Mouse (Mus musculus) embryonic stem cell, embryonic (primary cell): ENCODE measurements around the gene Dnajc4.

Experiments
- CTCF ChIA-PET, 4 experiments: fragments of 300-600 bp in 2 of 4; fragments of 350-600 bp in 2 of 4; sonication (Branson Sonifier 250); formaldehyde crosslinking; loops; one replicate each; lab custom pipeline; 2022; ENCODE audit warnings: inconsistent platforms in 2 of 4; lab: Charles Lee
- POLR2A ChIA-PET, 4 experiments: fragments of 300-600 bp in 2 of 4; fragments of 350-600 bp in 2 of 4; sonication (Branson Sonifier 250); formaldehyde crosslinking; loops; one replicate each; lab custom pipeline; 2022; ENCODE audit warnings: antibody characterized with exemption in 4 of 4, inconsistent platforms in 1 of 4; lab: Charles Lee

Gene Dnajc4

DNA sequence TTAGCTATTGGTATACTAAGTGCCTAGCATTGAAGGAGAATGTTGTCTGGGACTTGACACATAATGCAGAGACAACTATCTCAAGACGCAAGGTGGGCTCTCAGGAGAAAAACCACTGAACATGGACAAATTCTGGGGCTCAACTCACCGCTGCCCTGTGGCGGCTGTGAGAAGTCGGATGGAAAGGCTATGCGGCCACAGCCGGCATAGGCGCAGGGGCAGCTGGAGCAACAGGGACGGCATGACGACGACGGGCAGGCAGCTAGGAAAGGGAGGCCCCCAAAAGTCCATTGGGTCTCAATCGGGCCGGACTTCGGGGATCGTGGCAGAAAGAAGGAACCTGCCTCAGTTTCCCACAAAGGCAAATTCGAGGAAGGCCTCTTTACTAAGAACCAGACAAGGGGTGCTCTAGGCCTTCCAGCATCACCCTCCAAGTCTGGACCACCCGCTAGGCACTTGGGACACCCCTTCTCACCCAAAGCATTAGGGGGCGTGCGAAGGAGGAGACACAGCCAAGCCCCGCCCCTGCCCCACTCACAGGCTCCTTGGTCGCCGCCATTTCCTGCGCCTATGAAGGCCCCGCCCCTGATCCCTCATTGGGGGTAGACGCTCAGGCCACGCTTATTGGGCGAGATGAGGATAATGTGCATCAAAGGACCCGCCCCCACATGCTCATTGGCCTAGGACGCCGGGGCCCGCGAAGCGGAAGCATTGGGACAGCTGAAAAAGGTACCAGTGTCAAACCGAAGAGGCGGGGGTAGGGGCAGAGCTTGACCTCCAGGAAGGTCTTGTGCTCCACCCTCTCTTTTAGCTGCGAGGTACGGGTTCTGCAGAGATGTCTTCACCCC is at the start of gene Dnajc4:
TSS of gene Dnajc4 (minus strand) at position 562 of the 848 bp plus-strand sequence.
- CTCF ChIA-PET, result interaction anchor here (0.5 to 2.2 kb wide), 7 partner anchors 13 to 564 kb away, joined by 3 to 37 read pairs (median 3); partner anchors contain the start of gene Fkbp2 (in 1 of the 4)
- POLR2A ChIA-PET, result interaction anchor here (0.5 to 2.3 kb wide), 32 partner anchors 8 to 1731 kb away, joined by 3 to 35 read pairs (median 4); partner anchors contain the start of genes Fkbp2 (in 2 of the 4), Plcb3 (in 2 of the 4), Stip1 (in 2 of the 4) and Bad (in 1 of the 4)

DNA sequence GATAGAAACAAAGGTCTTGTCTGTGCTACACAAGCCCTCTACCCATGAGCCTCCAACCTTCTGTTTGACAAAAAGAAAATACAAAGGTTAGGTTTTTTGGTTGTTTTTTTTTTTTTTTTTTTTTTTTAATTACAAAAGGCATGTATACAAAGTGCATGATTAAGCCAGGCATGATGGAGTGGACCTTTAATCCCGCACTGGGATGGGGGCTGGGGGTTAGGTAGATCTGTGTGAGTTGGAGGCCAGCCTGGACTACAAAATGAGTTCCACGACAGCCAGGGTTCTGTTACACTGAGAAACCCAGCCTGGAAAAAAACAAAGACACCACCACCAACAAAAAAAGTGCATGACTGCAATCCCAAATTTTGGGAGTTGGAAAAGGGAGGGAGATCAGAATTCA is 48.8 kb upstream of the Dnajc4 start:
- ChIA-PET POLR2A (interaction anchor here (0.6 to 4.5 kb wide), 36 partner anchors 9 to 1682 kb away, joined by 3 to 97 read pairs (median 6); partner anchors contain the start of genes Macrod1 (in 3 of the 4), Nudt22 (in 2 of the 4), Otub1 (in 2 of the 4) and Trpt1 (in 2 of the 4)), CTCF (interaction anchor here in 2 of 4 experiments (0.7 to 2.0 kb wide), 5 partner anchors 10 to 224 kb away, joined by 3 to 14 read pairs (median 5); partner anchors contain the start of gene Plcb3 (in 1 of the 2))

DNA sequence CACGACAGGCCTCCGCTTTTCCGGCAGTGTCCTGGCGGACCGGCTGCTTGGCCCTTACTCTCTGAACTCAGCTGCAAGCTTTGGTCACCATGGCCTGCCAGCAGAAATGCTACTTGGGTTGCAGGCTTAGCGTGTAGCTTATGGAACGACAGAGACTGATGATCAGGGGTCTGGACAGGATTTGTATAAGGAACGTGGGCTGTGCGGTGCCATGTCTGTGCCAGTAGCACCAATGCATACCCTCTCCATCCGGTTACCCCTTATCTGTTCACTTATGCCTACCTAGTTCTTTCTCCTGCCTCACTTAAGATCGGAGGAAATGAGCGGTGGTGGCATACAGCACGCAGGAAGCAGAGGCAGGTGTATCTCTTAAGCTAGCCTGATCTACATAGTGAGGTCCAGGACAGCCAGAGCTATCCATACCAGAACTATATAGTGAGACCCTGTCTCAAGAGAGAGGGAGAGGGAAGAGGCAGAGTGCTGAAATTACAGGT is 48.3 kb upstream of the Dnajc4 start:
- ChIA-PET CTCF (interaction anchor here in 2 of 4 experiments (0.7 to 3.0 kb wide), 17 partner anchors 10 to 1672 kb away, joined by 3 to 17 read pairs (median 4); partner anchors contain the start of gene Plcb3 (in 1 of the 2)), POLR2A (interaction anchor here (0.6 to 4.5 kb wide), 115 partner anchors 7 to 1683 kb away, joined by 3 to 97 read pairs (median 5); partner anchors contain the start of genes Bad (in 3 of the 4), Macrod1 (in 3 of the 4), Otub1 (in 3 of the 4) and Cox8a (in 2 of the 4))

DNA sequence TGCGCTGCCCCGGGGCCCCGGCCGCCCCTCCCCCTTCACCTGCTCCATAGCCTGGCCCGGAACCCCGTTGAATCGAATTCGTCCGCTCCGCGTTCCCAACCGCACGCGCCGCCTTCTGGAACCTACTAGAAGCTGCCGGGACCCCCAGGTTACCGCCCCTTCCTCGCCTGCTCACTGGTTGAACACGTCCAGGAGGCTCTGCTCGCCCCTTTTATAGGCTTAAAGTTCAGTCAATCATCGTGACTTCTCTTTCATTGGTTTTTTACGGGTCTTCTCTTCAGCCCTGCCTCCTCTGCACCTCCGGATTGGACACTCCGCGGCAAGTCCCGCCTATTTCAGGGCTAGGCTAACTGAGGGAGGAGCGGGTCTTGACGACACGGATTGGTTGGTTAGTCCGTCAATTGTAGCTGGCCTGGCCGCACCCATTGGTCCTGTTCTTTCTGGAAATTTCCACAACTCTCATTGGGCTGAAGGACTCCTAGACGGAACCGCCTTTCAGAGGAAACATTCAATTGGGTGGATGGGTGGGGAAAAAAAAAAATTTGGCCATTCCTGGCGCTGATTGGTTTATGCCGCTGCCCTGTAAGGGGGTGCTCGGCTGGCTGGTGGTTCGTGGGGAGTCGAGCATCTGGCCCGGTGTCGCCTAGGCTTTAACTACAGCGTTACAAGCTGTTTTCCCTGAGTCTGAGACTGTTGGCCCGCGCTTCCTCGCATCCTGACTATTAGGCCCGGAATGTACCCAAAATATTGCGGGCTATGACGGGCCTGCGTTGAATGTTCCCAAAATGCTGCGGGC is 47.7 kb upstream of the Dnajc4 start, which contains the start of gene Stip1:
TSS of gene Stip1 (minus strand) at position 127 of the 796 bp plus-strand sequence.
- POLR2A ChIA-PET, result interaction anchor here (0.5 to 4.5 kb wide), 128 partner anchors 8 to 1683 kb away, joined by 3 to 97 read pairs (median 4); partner anchors contain the start of genes Macrod1 (in 4 of the 4), Bad (in 3 of the 4), Otub1 (in 3 of the 4) and Cox8a (in 2 of the 4)

DNA sequence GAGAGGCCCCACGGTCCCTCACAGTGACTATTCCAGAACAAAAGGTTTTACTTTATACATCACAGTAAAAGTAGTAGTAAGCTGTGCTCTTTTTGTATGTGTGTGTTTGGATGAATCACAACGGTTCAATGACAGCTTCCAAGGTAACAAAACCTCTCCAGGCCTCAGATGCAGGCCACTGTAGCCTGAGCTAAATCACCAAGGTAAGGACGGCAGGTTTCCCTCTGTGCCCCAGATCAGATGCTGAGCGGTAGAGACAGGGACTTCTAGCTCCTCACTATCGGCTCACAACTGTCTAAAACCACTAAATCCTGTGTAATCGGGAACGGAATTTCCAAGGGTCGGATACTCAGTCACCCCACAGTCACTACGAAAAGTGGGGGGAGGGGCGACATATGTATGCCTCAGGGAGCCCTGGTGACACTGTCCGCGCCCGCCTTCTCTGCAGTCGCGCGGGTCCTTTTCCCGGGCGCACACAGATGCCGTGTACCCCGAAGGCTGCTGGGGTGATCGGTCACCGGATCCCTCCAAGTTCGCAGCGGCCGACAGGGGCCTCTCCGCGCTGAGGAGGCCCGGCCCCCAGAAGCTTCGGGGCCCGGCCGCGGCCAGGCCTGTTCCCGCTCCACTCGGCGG is 46.8 kb upstream of the Dnajc4 start:
- POLR2A ChIA-PET, result interaction anchor here (0.5 to 4.5 kb wide), 58 partner anchors 8 to 798 kb away, joined by 3 to 97 read pairs (median 5); partner anchors contain the start of genes Macrod1 (in 4 of the 4), Bad (in 2 of the 4), Dnajc4 (in 2 of the 4) and Otub1 (in 2 of the 4)
- CTCF ChIA-PET, result interaction anchor here (0.8 to 3.0 kb wide), 12 partner anchors 14 to 196 kb away, joined by 3 to 17 read pairs (median 6); no protein-coding TSS in a partner anchor

More for the DNA sequence above, 47.7 kb upstream of the Dnajc4 start, which contains the start of gene Stip1:
- CTCF ChIA-PET, result interaction anchor here (0.7 to 3.0 kb wide), 22 partner anchors 9 to 1673 kb away, joined by 3 to 17 read pairs (median 4); partner anchors contain the start of gene Map4k2 (in 1 of the 4)

DNA sequence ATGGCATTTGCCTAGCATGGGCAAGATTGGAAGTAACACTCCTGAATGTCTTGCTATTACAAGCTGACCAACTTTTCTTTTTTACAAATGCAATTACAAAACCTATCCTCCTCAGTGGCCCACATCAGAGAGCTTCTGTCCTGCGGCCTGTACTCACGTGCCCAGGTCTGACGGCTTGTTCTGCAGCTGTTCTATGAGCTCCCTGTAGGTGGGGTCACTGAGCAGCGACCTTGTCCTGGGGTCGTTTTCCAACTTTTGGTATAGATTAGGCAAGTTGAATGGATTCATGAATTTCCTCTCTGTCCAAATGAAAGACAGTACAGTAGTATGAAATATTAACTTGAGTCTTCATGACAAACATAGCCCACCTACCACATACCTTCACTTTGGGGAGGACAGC is 41.6 kb upstream of the Dnajc4 start:
- ChIA-PET CTCF (interaction anchor here (0.5 to 1.9 kb wide), 22 partner anchors 9 to 755 kb away, joined by 3 to 11 read pairs (median 3); partner anchors contain the start of genes Esrra (in 1 of the 4), Gpr137 (in 1 of the 4), Macrod1 (in 1 of the 4) and Nudt22 (in 1 of the 4)), POLR2A (interaction anchor here in 3 of 4 experiments (0.6 to 3.6 kb wide), 21 partner anchors 10 to 184 kb away, joined by 3 to 16 read pairs (median 3); partner anchors contain the start of genes Fkbp2 (in 2 of the 3), Cox8a (in 1 of the 3) and Macrod1 (in 1 of the 3))

DNA sequence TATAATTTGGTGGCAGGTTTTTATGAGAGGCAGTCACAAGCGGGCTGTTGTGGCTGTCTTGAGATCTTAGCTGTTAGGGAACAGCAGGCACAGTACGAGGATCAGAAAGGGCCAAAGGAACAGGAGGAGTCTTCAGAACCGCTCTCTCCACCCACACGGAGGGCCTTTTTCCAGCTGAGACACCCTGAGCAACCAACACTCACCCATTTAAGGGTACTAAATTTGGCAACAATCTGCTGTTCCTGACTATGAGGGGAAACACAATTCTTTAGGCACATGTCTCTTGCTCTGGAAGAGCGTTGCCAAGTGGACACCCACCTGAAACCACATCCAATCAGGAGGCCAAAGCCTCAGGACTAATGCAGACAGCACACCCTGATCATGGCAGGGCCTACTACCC is 37.2 kb upstream of the Dnajc4 start:
- ChIA-PET CTCF (interaction anchor here in 1 of 4 experiments (1.2 kb wide), 1 partner anchor 9 kb away, joined by 3 read pairs; no protein-coding TSS in a partner anchor), POLR2A (interaction anchor here in 2 of 4 experiments (1.0 to 1.4 kb wide), 5 partner anchors 10 to 107 kb away, joined by 3 to 8 read pairs (median 4); partner anchors contain the start of genes Stip1 (in 2 of the 2) and Vegfb (in 1 of the 2))

DNA sequence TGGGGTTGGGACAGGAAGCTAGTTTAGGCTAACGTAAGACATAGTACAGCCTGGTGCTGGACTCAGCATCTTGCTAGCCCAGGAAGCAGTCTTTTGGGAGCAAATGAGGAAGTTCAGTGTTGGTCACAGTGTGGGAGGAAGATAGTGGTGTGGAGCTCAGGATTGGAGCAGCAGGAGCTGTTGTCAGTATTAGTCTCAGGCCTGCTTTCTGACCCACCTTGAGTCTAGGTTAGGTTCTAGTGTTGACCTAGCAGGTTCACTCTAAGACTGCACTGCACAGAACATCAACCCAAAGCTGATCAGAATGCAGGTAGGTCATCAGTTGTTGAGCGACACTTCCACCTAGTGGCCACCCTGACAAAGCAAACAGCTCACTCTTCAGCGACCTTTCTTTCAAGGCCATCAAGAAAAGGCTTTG is 27.9 kb upstream of the Dnajc4 start:
- CTCF ChIA-PET, result interaction anchor here (0.5 to 1.8 kb wide), 40 partner anchors 10 to 598 kb away, joined by 3 to 27 read pairs (median 4); partner anchors contain the start of genes Stip1 (in 2 of the 4), Bad (in 1 of the 4), Catsperz (in 1 of the 4) and Fkbp2 (in 1 of the 4)
- POLR2A ChIA-PET, result interaction anchor here (0.7 to 5.0 kb wide), 30 partner anchors 8 to 657 kb away, joined by 3 to 40 read pairs (median 3); partner anchors contain the start of genes Stip1 (in 3 of the 4), Nudt22 (in 2 of the 4), Trpt1 (in 2 of the 4) and Cox8a (in 1 of the 4)

DNA sequence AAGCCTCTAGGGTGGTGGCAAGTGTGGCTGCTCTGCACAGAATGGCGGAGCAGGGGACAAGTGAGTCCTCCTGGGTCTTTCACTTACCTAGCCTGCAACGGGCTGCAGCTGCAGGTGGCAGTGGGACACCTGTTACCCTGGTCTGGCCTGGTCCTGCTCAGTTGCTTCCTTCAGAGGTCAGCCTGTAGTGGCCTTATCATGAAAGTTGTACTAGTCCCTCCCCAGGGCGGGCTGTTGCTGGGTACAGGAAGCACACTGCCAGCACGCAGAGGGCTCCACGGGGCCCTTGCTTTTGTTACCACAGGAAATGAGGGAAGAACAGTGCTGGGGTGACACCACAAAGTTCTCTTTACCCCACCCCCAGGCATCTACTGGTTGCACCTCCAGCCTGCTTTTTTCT is 26.8 kb upstream of the Dnajc4 start, which contains the start of gene Fermt3:
TSS of gene Fermt3 (minus strand) at position 279 of the 400 bp plus-strand sequence.
- CTCF ChIA-PET, result no interaction called here
- POLR2A ChIA-PET, result interaction anchor here in 1 of 4 experiments (1.2 to 1.4 kb wide), 3 partner anchors 15 to 199 kb away, joined by 3 read pairs; partner anchors contain the start of gene Cox8a

DNA sequence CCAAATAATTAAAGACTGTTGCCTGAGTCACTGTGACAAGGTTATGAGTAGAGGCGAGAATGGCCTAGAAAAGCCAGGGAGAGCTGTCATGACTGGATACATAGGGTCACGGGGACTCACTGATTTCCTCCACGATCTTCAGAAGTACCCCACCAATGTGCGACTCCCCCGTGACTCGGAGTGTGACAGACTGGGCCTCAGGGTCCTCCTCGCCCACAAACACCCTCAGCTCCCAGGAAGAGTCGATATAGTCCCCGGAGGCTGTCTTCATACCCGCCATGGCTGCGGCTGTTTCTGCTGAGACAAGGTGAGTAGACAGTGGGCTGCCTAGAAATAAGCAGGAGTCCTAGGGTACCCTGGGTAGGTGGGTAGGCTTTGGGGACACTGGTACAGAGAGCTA is 26.2 kb upstream of the Dnajc4 start:
- CTCF ChIA-PET, result interaction anchor here in 1 of 4 experiments (0.9 kb wide), 1 partner anchor 77 kb away, joined by 3 read pairs; the partner anchor contains the start of gene Bad

DNA sequence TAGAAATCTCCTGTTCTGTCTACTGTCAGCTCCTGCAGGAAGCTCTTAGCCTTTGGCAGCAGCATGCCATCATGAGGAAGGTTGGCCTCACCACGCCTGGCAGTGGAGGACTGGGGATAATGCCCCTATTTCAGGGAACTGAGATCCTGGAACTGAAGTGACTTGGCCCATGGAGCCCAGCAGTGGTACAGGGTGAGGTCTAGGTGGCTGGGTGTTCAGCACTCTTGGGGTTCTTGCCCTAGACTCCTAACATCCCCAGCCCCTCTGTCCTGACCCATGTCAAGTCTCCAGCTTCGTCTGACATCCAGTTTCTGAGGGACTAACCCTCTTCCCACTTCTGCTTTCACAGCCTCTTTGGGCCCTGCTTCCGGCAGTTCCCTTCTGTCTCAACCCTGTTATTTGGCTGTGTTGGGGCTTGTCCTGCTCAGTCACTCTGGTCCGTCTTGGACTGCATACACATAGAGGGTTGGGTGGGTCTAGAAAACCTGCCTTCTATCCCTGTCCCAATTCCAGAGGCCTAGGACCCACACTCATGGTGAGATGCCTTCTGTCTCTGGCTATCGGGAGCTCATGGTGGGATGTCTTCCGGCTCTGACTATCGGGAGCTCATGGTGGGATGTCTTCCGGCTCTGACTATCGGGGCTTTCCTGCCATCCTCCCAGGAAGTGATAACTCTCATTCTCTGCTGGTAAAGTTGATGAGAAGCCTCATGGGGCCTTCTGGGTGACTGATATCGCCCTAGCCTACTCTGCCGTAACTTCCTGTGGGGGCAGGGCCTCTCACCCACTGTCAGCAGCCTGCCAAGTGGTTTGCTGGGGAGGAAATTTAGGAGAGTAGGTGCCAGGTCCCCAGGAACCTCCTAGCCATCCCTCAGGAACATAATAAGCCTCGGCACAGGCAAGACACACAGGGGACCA is 25.4 kb upstream of the Dnajc4 start:
- ChIA-PET CTCF (interaction anchor here in 2 of 4 experiments (0.5 to 1.0 kb wide), 4 partner anchors 22 to 352 kb away, joined by 3 read pairs; partner anchors contain the start of genes Bad (in 1 of the 2) and Stip1 (in 1 of the 2)), POLR2A (interaction anchor here in 3 of 4 experiments (0.7 to 2.2 kb wide), 12 partner anchors 14 to 200 kb away, joined by 3 to 7 read pairs (median 3); partner anchors contain the start of genes Bad (in 1 of the 3), Cox8a (in 1 of the 3), Fkbp2 (in 1 of the 3) and Nudt22 (in 1 of the 3))

More for the DNA sequence above, 26.2 kb upstream of the Dnajc4 start:
- POLR2A ChIA-PET, result interaction anchor here in 2 of 4 experiments (0.7 to 2.2 kb wide), 10 partner anchors 15 to 199 kb away, joined by 3 to 7 read pairs (median 3); partner anchors contain the start of genes Bad (in 1 of the 2), Cox8a (in 1 of the 2), Fkbp2 (in 1 of the 2) and Nudt22 (in 1 of the 2)

DNA sequence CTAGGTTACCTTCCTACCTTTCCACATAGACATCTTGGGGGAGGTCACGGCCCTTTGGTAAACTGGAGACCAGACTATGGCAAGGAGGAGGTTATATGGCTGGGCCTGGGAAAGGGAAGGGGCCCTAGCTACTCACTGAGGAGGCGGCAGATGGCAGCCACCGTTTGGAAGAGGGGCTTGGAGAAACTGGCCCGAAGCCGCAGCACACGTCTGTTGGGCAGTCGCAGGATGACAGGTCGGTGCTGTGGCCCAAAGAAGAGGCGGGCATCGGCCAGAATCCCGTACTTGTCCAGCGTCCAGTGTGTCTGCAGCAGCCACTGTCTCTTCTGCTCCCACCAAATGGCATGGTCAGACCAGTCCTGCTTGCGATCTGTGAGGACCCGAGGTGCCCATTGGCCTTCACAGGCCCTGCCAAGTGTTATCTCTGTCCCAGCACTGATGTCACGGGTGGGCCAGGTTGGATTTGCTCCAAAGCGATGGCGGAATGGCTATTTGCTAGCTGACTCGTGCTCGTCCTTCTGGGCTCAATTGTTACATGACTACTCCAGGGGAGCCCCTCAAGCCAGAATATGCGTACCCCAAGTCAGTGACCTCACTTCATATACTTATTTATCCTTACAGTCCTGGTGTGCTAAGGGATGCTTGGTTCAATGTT is 22.2 kb upstream of the Dnajc4 start:
- POLR2A ChIA-PET, result interaction anchor here in 3 of 4 experiments (0.8 to 3.6 kb wide), 18 partner anchors 9 to 250 kb away, joined by 3 to 16 read pairs (median 4); partner anchors contain the start of genes Nudt22 (in 3 of the 3), Trpt1 (in 3 of the 3), Fkbp2 (in 2 of the 3) and Stip1 (in 2 of the 3)
- CTCF ChIA-PET, result interaction anchor here in 1 of 4 experiments (0.5 to 1.9 kb wide), 4 partner anchors 8 to 1082 kb away, joined by 3 to 6 read pairs (median 5); no protein-coding TSS in a partner anchor

DNA sequence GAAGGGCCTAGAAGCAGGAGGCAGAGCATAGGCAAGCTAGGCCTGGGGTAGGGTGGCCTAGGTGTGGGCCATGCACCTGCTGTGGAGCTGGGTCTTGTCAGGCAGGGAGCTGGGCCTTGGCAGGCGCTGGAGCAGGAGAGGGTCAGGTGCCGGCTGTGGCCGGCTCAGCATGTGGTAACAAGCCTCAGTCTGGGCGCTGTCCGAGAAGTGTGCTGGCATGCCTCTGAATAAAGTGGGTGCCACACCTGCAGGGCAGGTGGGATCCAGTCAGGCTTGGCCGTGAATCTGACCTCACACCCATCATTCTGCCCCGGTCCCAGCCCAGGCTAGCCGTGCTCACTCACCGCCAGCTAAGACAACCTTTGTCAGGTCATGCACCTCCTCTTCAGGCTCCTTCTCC is 21.6 kb upstream of the Dnajc4 start:
- ChIA-PET POLR2A (interaction anchor here in 3 of 4 experiments (0.6 to 3.6 kb wide), 26 partner anchors 8 to 745 kb away, joined by 3 to 16 read pairs (median 4); partner anchors contain the start of genes Nudt22 (in 3 of the 3), Trpt1 (in 3 of the 3), Fkbp2 (in 2 of the 3) and Stip1 (in 2 of the 3)), CTCF (interaction anchor here in 2 of 4 experiments (0.6 to 1.9 kb wide), 5 partner anchors 8 to 78 kb away, joined by 4 to 8 read pairs (median 6); no protein-coding TSS in a partner anchor)
